Mouse (Mus musculus) heart, embryonic 14.5 days (tissue): ENCODE measurements around the gene Ndel1. TPM values are rescaled to one million over a fixed set of nuclear protein-coding genes. Genes with fewer than 3 reads are reported as not detected.

Experiments used
- ATAC-seq: fragments of 200-750 bp; cut with Nextera tagmentation; 2 replicates; pipeline ENCODE4 v1.8.0; 2017; ENCODE audit warnings: low read depth, moderate TSS enrichment; ENCODE audit not compliant: insufficient number of reproducible peaks, insufficient read depth, low FRiP score
- H3K27ac ChIP-seq, 2 experiments: fragments of 200-500 bp in 1 of 2; fragments of 300-500 bp in 1 of 2; sonication (generic) in 1 of 2; replicated peaks in 1 of 2; 2 replicates each; pipeline ENCODE4 v1.5.1; 2012 to 2014; ENCODE audit warnings: low read depth in 2 of 2, low read length in 2 of 2, control low read depth in 1 of 2, mild to moderate bottlenecking in 1 of 2, mixed read lengths in 1 of 2; ENCODE audit not compliant: control insufficient read depth in 1 of 2, insufficient read depth in 1 of 2
- H3K27me3 ChIP-seq: fragments of 300-500 bp; sonication (generic); 2 replicates; pipeline ENCODE4 v1.6.1; 2014; ENCODE audit warnings: mild to moderate bottlenecking, low read length, control low read depth; ENCODE audit not compliant: control insufficient read depth, insufficient read depth
- H3K36me3 ChIP-seq: fragments of 300-500 bp; sonication (generic); 2 replicates; pipeline ENCODE4 v1.6.1; 2014; ENCODE audit warnings: mild to moderate bottlenecking, control low read depth, low read length, mixed read lengths; ENCODE audit not compliant: control insufficient read depth, insufficient read depth
- H3K4me1 ChIP-seq, 2 experiments: fragments of 200-500 bp in 1 of 2; fragments of 300-500 bp in 1 of 2; sonication (generic) in 1 of 2; 2 replicates each; pipeline ENCODE4 v1.6.1; 2012 to 2014; ENCODE audit warnings: low read length in 2 of 2, control low read depth in 1 of 2, mixed read lengths in 1 of 2; ENCODE audit not compliant: control insufficient read depth in 2 of 2, insufficient read depth in 2 of 2
- H3K4me2 ChIP-seq: fragments of 300-500 bp; sonication (generic); 2 replicates; pipeline ENCODE4 v1.6.1; 2014; ENCODE audit warnings: mild to moderate bottlenecking, low read length
- H3K4me3 ChIP-seq, 2 experiments: fragments of 200-500 bp in 1 of 2; fragments of 300-500 bp in 1 of 2; sonication (generic) in 1 of 2; 2 replicates each; pipeline ENCODE4 v1.5.1; 2012 to 2014; ENCODE audit warnings: low read length in 2 of 2, mild to moderate bottlenecking in 2 of 2, control low read depth in 1 of 2, low read depth in 1 of 2, moderate library complexity in 1 of 2; ENCODE audit not compliant: control insufficient read depth in 1 of 2, insufficient read depth in 1 of 2
- H3K9ac ChIP-seq: fragments of 300-500 bp; sonication (generic); 2 replicates; pipeline ENCODE4 v1.6.1; 2014; ENCODE audit warnings: mild to moderate bottlenecking, low read length
- H3K9me3 ChIP-seq: fragments of 300-500 bp; sonication (generic); 2 replicates; pipeline ENCODE4 v1.6.1; 2016; ENCODE audit warnings: low read length, control low read depth; ENCODE audit not compliant: control insufficient read depth
- WGBS: fragments of 180-500 bp; shearing (Covaris S2); extraction: QIAGEN DNeasy Blood & Tissue Kit; methylation state at CpG from one replicate; pipeline ENCODE4 v1.1.7; 2014; 5-methylcytosine and 5-hydroxymethylcytosine counted together
- polyA plus RNA-seq: library from polyadenylated mRNA; unstranded; fragments of >200 nt; fragmentation: Nextera tagmentation; extraction: Ambion mirVana; gene quantifications from 2 replicates; pipeline ENCODE4 v1.2.1, GENCODE M21; 2014

Gene Ndel1
- polyA plus RNA-seq, 1 experiment from 2014 or later = 63.2 TPM

- ATAC-seq = no peak
- 88% methylated on average over 3 of the region's 3 CpGs for WGBS
- no peak overlapping the region for H3K4me2 ChIP-seq
- peaks cover 49% of the 10 kb centered on the region for H3K36me3 ChIP-seq
- no peak overlapping the region for H3K9ac ChIP-seq
- H3K27me3 ChIP-seq = no peaks in the 10 kb centered on the region
- peaks cover 4 to 7% of the 10 kb centered on the region in 2 experiments; a peak in 2 of 4 replicates for H3K4me1 ChIP-seq
- no peaks in the 10 kb centered on the region for H3K9me3 ChIP-seq
- H3K27ac ChIP-seq = no peak overlapping the region
- no peak overlapping the region for H3K4me3 ChIP-seq
These were observed 33.5 kb upstream of the Ndel1 start for GRCm38 (mm10) chr11:68905138-68905531.

DNA sequence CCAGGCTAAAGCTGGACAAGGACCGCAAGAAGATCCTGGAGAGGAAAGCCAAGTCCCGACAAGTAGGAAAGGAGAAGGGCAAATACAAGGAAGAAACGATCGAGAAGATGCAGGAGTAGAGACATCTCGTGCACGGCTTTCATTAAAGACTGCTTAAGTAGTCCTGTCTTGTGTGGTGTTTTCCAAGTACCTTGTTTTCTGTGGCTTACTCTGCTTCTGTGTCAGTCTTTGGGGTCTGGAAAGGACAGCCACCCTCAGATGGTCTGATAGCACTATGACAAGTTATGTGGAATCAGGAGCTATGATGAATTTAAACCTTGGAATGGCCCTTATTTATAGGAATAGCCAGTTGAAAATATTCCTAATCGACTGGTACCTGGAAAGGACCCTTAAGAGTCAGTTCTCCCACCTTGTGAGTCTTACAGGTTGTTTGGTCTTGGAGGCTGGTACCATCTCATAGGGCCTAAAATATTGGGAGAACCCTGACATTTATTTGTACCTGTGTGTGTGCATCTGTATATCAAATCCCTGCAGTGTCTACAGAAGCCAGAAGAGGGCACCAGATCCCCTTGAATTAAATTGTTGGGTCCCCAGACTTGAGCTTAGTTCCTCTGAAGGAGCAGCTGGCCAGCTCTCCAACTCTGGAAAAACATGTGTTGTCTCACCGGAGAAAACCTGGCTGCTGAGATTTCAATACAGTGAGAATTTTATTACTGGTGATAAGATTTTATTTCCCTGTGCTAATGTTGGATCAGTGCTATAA, 32.9 kb upstream of the Ndel1 start:
- Histone ChIP-seq H3K36me3 (peaks cover 49% of the 10 kb centered on the region), H3K4me3 (no peak overlapping the region), H3K9me3 (no peaks in the 10 kb centered on the region), H3K27ac (no peak overlapping the region), H3K9ac (no peak overlapping the region), H3K4me2 (no peak overlapping the region), H3K27me3 (no peaks in the 10 kb centered on the region), H3K4me1 (peaks cover 4 to 7% of the 10 kb centered on the region in 2 experiments; a peak in 2 of 4 replicates)
- no peak for ATAC-seq
- WGBS = 81% methylated on average over 8 of the region's 8 CpGs

- no peak overlapping the region for H3K27ac ChIP-seq
- H3K4me2 ChIP-seq = no peak overlapping the region
- ATAC-seq = no peak
- no peaks in the 10 kb centered on the region for H3K9me3 ChIP-seq
- no peaks in the 10 kb centered on the region for H3K27me3 ChIP-seq
- WGBS = 87% methylated on average over 2 of the region's 2 CpGs
- H3K4me3 ChIP-seq = no peak overlapping the region
- H3K4me1 ChIP-seq = peaks cover 1 to 7% of the 10 kb centered on the region in 2 experiments; a peak in 2 of 4 replicates
- no peak overlapping the region for H3K9ac ChIP-seq
- peaks cover 49% of the 10 kb centered on the region for H3K36me3 ChIP-seq
These were observed 32.1 kb upstream of the Ndel1 start for GRCm38 (mm10) chr11:68903775-68904174.

GRCm38 (mm10) chr11:68902823-68903222, 31.2 kb upstream of the Ndel1 start:
- H3K9ac ChIP-seq = peak overlapping the region; percentile 92
- H3K27me3 ChIP-seq = no peaks in the 10 kb centered on the region
- H3K9me3 ChIP-seq = no peaks in the 10 kb centered on the region
- H3K4me3 ChIP-seq = peak overlapping the region in 1 of 2 experiments; percentile 80; a peak in 3 of 4 replicates
- ATAC-seq = no peak
- peaks cover 49% of the 10 kb centered on the region for H3K36me3 ChIP-seq
- H3K4me1 ChIP-seq = peaks cover 0 to 7% of the 10 kb centered on the region in 2 experiments; a peak in 1 of 4 replicates
- peak overlapping the region; percentile 74 for H3K4me2 ChIP-seq
- H3K27ac ChIP-seq = no peak overlapping the region
- 85% methylated on average over 5 of the region's 5 CpGs for WGBS

DNA sequence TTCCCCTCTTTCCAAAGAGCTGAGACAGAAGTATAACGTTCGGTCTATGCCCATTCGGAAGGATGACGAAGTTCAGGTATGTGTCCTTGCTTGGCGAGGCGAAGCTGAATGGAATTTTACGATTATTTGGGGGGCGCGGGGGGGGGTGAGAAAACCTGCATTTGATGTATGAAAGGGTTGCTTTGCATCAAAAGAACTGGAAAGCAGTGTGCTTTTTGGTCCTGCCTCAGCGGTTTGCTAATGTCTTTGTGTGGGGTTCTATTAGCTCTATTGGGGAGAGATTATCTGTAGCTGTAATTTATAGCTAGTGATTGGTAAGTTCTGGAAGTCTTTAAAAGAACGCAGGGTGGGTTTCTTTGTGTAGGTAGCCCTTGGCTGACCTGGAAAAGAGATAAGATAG, 30.7 kb upstream of the Ndel1 start:
- H3K4me3 ChIP-seq = peak overlapping the region; percentile 80 to 95
- under 1% methylated on average over 11 of the region's 11 CpGs for WGBS
- peak overlapping the region; percentile 92 for H3K9ac ChIP-seq
- no peaks in the 10 kb centered on the region for H3K27me3 ChIP-seq
- ATAC-seq = no peak
- H3K9me3 ChIP-seq = no peaks in the 10 kb centered on the region
- H3K4me1 ChIP-seq = peaks cover 0 to 7% of the 10 kb centered on the region in 2 experiments; a peak in 1 of 4 replicates
- no peak overlapping the region; a peak in 1 of 4 replicates for H3K27ac ChIP-seq
- peaks cover 48% of the 10 kb centered on the region for H3K36me3 ChIP-seq
- peak overlapping the region; percentile 74 for H3K4me2 ChIP-seq

DNA sequence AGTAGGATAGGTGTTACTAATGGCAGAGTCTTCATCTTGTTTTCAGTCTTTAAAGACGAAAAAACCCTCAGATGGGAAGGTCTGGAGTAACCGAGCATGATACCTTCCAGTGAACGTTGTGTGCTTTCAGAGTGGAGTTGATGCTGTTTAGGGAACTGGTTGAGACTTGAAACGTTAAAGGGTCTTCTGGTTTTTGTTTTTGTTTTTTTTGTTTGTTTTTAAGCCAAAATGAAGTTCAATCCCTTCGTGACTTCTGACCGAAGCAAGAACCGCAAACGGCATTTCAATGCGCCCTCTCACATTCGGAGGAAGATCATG, 30.3 kb upstream of the Ndel1 start:
- peak overlapping the region; percentile 80 to 95 for H3K4me3 ChIP-seq
- 0 out of 2 replicates have a peak, but pooled peaks cover 1% of the 10 kb centered on the region for H3K9me3 ChIP-seq
- peak overlapping the region; percentile 76 to 82 for H3K27ac ChIP-seq
- peaks cover 45% of the 10 kb centered on the region for H3K36me3 ChIP-seq
- H3K4me1 ChIP-seq = peaks cover 0 to 7% of the 10 kb centered on the region in 2 experiments; a peak in 1 of 4 replicates
- H3K9ac ChIP-seq = peak overlapping the region; percentile 92
- under 1% methylated on average over 10 of the region's 10 CpGs for WGBS
- peak overlapping the region; percentile 74 for H3K4me2 ChIP-seq
- ATAC-seq = no peak
- no peaks in the 10 kb centered on the region for H3K27me3 ChIP-seq

DNA sequence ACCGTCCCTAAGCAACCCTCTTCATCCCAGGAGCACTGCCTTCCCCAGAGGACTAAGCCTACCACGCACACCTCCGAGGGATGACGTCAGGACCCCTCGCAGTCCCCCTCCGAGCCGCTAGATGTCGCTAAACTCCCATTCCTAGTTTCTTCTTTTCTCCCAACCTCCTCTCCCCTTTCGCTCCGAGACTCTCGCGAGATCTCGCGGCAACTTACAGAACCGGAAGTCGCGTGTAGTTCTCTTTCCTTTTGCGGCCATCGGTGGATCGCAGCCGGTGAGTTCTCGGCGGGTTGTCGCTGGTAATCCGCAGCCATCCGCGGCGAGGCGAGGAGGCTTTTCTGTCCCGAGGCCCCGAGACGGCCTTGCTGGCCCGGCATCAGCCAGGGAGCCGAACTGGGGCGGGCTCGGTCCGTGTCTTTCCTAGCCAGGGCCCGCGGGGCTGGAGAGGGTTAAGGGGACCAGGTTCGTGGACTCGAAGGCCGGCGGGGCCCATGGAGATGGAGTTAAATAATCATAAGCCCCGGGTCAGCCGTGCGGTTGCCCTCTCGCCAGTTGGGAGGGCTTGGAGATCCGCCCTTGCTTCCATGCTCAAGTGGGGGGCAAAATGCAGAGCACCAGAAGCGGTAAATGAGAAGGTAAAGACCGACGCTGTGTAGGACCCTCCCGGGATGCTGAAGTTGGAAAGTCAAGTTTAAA, 29.8 kb upstream of the Ndel1 start, which contains the start of gene Rpl26:
TSS of gene Rpl26 (plus strand) at position 233 of the 696 bp plus-strand sequence.
- Histone ChIP-seq H3K36me3 (peaks cover 41% of the 10 kb centered on the region), H3K27me3 (no peaks in the 10 kb centered on the region), H3K4me2 (peak within 1 kb of the TSS; percentile 74), H3K9me3 (0 out of 2 replicates have a peak, but pooled peaks cover 2% of the 10 kb centered on the region), H3K4me3 (peak within 1 kb of the TSS; percentile 80 to 95), H3K4me1 (peaks cover 0 to 7% of the 10 kb centered on the region in 2 experiments; a peak in 1 of 4 replicates), H3K27ac (peak within 1 kb of the TSS; percentile 76 to 82), H3K9ac (peak within 1 kb of the TSS; percentile 92)
- under 1% methylated on average over 52 of the region's 52 CpGs for WGBS
- ATAC-seq = peak; percentile 77
